Mouse (Mus musculus) liver, postnatal 0 days (tissue): ENCODE measurements around the gene AU015836.

ENCODE experiments used
- CTCF ChIP-seq: sonication (generic); IDR thresholded peaks from 2 replicates; pipeline ENCODE4 v1.5.1; 2016; ENCODE audit warnings: antibody characterized with exemption, low read depth
- EP300 ChIP-seq: IDR thresholded peaks from 2 replicates; pipeline ENCODE4 v1.6.1; 2016; ENCODE audit warnings: antibody characterized with exemption, low read depth, mild to moderate bottlenecking

- TF ChIP-seq CTCF: no peak
- TF ChIP-seq EP300: no peak
Observed at GRCm38 (mm10) chrX:94022264-94022874, 53.9 kb downstream of the AU015836 start.
